Mouse (Mus musculus) midbrain, embryonic 13.5 days (tissue): ENCODE data around the gene Nsmce1. TPM values are rescaled to one million over a fixed set of nuclear protein-coding genes. Genes with fewer than 3 reads are reported as not detected.

Source experiments
- ATAC-seq: fragments of 200-750 bp; cut with Nextera tagmentation; 2 replicates; pipeline ENCODE4 v1.8.0; 2017; ENCODE audit warnings: mild to moderate bottlenecking, moderate TSS enrichment, moderate library complexity
- H3K27ac ChIP-seq: fragments of 300-500 bp; sonication (generic); 2 replicates; pipeline ENCODE4 v1.5.1; 2015; ENCODE audit warnings: inconsistent platforms, mild to moderate bottlenecking, moderate library complexity
- H3K27me3 ChIP-seq: fragments of 300-500 bp; sonication (generic); 2 replicates; pipeline ENCODE4 v1.6.1; 2015; ENCODE audit warnings: mild to moderate bottlenecking, inconsistent platforms
- H3K36me3 ChIP-seq: fragments of 300-500 bp; sonication (generic); 2 replicates; pipeline ENCODE4 v1.6.1; 2015; ENCODE audit warnings: mild to moderate bottlenecking, inconsistent platforms
- H3K4me1 ChIP-seq: fragments of 300-500 bp; sonication (generic); replicated peaks from 2 replicates; pipeline ENCODE4 v1.6.1; 2015; ENCODE audit warnings: inconsistent platforms
- H3K4me2 ChIP-seq: fragments of 300-500 bp; sonication (generic); replicated peaks from 2 replicates; pipeline ENCODE4 v1.6.1; 2015; ENCODE audit warnings: moderate library complexity, mild to moderate bottlenecking, inconsistent platforms
- H3K4me3 ChIP-seq: fragments of 300-500 bp; sonication (generic); replicated peaks from 2 replicates; pipeline ENCODE4 v1.5.1; 2015; ENCODE audit warnings: mild to moderate bottlenecking, inconsistent platforms
- H3K9ac ChIP-seq: fragments of 300-500 bp; sonication (generic); replicated peaks from 2 replicates; pipeline ENCODE4 v1.6.1; 2015; ENCODE audit warnings: mild to moderate bottlenecking, inconsistent platforms
- H3K9me3 ChIP-seq: fragments of 300-500 bp; sonication (generic); 2 replicates; pipeline ENCODE4 v1.6.1; 2016; ENCODE audit warnings: mild to moderate bottlenecking, inconsistent platforms
- WGBS: fragments of 180-500 bp; shearing (Covaris S2); methylation state at CpG from one replicate; pipeline ENCODE4 v1.1.7; 2015; 5-methylcytosine and 5-hydroxymethylcytosine counted together
- polyA plus RNA-seq: library from polyadenylated mRNA; unstranded; fragments of >200 nt; fragmentation: Nextera tagmentation; extraction: Ambion mirVana; gene quantifications from 2 replicates; pipeline ENCODE4 v1.2.1, GENCODE M21; 2015

Gene Nsmce1
- polyA plus RNA-seq, 1 experiment from 2014 or later, result 110 TPM

- no peak overlapping the region for H3K9ac ChIP-seq
- H3K9me3 ChIP-seq, result no peaks in the 10 kb centered on the region
- H3K27ac ChIP-seq, result no peak overlapping the region
- H3K36me3 ChIP-seq, result peaks cover 45% of the 10 kb centered on the region
- H3K4me2 ChIP-seq, result no peak overlapping the region
- ATAC-seq, result no peak
- H3K4me1 ChIP-seq, result peaks cover 14% of the 10 kb centered on the region
- no peak overlapping the region for H3K4me3 ChIP-seq
- WGBS, result 93% methylated on average over 16 of the region's 16 CpGs
- H3K27me3 ChIP-seq, result no peaks in the 10 kb centered on the region
These were observed 5.2 kb downstream of the Nsmce1 start for GRCm38 (mm10) chr7:125486121-125486630.

- Histone ChIP-seq H3K27me3 (no peaks in the 10 kb centered on the region), H3K4me3 (no peak overlapping the region), H3K9ac (no peak overlapping the region), H3K36me3 (peaks cover 53% of the 10 kb centered on the region), H3K4me1 (peaks cover 6% of the 10 kb centered on the region; the same call in 1 of the 2 replicates), H3K9me3 (no peaks in the 10 kb centered on the region), H3K27ac (no peak overlapping the region), H3K4me2 (no peak overlapping the region)
- whole genome bisulfite sequencing, result 90% methylated on average over 7 of the region's 7 CpGs
- no peak for ATAC-seq
These were observed 6.6 kb downstream of the Nsmce1 start for GRCm38 (mm10) chr7:125484791-125485190.

- WGBS, result 61% methylated on average over 2 of the region's 2 CpGs
- H3K4me3 ChIP-seq, result no peak overlapping the region
- no peak overlapping the region for H3K4me2 ChIP-seq
- no peak for ATAC-seq
- no peak overlapping the region for H3K9ac ChIP-seq
- H3K9me3 ChIP-seq, result no peaks in the 10 kb centered on the region
- peaks cover 60% of the 10 kb centered on the region for H3K36me3 ChIP-seq
- no peaks in the 10 kb centered on the region for H3K4me1 ChIP-seq
- no peaks in the 10 kb centered on the region for H3K27me3 ChIP-seq
- H3K27ac ChIP-seq, result no peak overlapping the region
These were observed 8.5 kb downstream of the Nsmce1 start for GRCm38 (mm10) chr7:125482886-125483285.

GRCm38 (mm10) chr7:125482339-125482738 is 9.1 kb downstream of the Nsmce1 start:
- Histone ChIP-seq H3K36me3 (peaks cover 65% of the 10 kb centered on the region), H3K27ac (no peak overlapping the region), H3K4me1 (no peaks in the 10 kb centered on the region), H3K4me3 (no peak overlapping the region), H3K9me3 (no peaks in the 10 kb centered on the region), H3K4me2 (no peak overlapping the region), H3K27me3 (no peaks in the 10 kb centered on the region), H3K9ac (no peak overlapping the region)
- 92% methylated on average over 3 of the region's 3 CpGs for whole genome bisulfite sequencing
- no peak for ATAC-seq

DNA sequence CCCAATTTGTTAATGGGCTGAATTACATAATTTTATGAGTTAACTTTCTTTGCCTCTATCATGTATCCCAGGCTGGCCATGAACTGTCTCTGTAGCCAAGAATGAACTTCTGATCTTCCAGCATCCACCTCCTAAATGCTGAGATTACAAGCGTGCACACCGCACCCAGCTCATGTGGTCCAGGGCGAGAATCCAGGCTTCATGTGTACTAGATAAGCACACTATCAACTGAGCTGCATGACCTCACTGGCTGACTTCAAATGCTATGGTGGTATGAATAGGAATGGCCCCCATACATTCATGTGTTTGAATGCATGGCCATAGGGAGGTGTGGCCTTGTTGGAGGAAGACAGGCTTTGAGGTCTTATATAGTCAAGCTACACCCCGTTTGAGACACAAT is 10.9 kb downstream of the Nsmce1 start:
- WGBS, result 96% methylated on average over 4 of the region's 4 CpGs
- Histone ChIP-seq H3K27me3 (no peaks in the 10 kb centered on the region), H3K9ac (no peak overlapping the region), H3K4me3 (no peak overlapping the region), H3K27ac (no peak overlapping the region), H3K9me3 (no peaks in the 10 kb centered on the region), H3K36me3 (peaks cover 60% of the 10 kb centered on the region), H3K4me2 (no peak overlapping the region), H3K4me1 (peaks cover 12% of the 10 kb centered on the region; the same call in 1 of the 2 replicates)
- no peak for ATAC-seq

- Histone ChIP-seq H3K9me3 (no peaks in the 10 kb centered on the region), H3K36me3 (peaks cover 41% of the 10 kb centered on the region), H3K27ac (no peak overlapping the region), H3K4me1 (peaks cover 14% of the 10 kb centered on the region), H3K4me2 (no peak overlapping the region), H3K27me3 (no peaks in the 10 kb centered on the region), H3K9ac (no peak overlapping the region), H3K4me3 (no peak overlapping the region)
- no peak for ATAC-seq
- 87% methylated on average over 7 of the region's 7 CpGs for WGBS
These were observed 12.9 kb downstream of the Nsmce1 start for GRCm38 (mm10) chr7:125478391-125478984.

DNA sequence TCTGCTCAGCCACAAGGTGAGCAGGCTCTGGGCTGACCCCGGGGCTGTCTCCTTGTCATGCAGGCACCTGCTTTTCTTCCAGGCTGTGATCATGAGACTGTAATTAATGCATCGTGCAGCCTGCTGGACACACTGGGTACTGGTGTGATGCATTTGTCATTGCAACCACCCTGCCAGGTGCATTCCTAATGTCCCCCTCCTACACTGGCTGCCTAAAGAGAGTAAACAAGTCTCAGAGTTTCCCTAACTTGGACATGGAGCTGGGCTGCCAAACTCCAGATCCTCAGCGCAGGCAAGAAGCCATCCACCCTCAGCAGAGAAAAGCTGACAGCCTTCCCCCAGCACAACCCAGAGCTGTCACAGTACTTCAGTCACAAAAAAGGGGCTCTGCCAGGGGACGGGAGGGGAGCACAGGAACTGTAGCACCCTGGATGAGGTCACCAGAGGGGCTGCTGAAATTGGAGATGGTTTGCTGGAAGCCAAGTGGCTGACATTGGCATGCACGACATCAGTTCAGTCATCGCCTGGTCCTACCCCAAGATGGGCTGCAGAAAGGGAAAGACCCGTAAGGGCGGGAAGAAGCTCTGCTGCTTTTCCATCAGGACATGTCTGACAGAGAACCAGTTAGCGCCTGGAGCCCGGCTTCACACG is 15.7 kb downstream of the Nsmce1 start:
- 0 out of 2 replicates have a peak overlapping the region, but pooled peaks have one; percentile 26 for H3K9ac ChIP-seq

GRCm38 (mm10) chr7:125474535-125474934 is 16.9 kb downstream of the Nsmce1 start:
- no peaks in the 10 kb centered on the region for H3K27me3 ChIP-seq
- no peak overlapping the region for H3K4me2 ChIP-seq
- WGBS, result 88% methylated on average over 4 of the region's 4 CpGs
- peaks cover 34% of the 10 kb centered on the region for H3K36me3 ChIP-seq
- no peak for ATAC-seq
- no peak overlapping the region for H3K9ac ChIP-seq
- H3K27ac ChIP-seq, result no peak overlapping the region
- H3K4me3 ChIP-seq, result no peak overlapping the region
- no peaks in the 10 kb centered on the region for H3K9me3 ChIP-seq
- peaks cover 24% of the 10 kb centered on the region for H3K4me1 ChIP-seq

More for the DNA sequence above, 15.7 kb downstream of the Nsmce1 start:
- H3K4me3 ChIP-seq, result no peak overlapping the region
- 58% methylated on average over 11 of the region's 11 CpGs for WGBS
- peaks cover 27% of the 10 kb centered on the region for H3K36me3 ChIP-seq
- H3K27ac ChIP-seq, result peak overlapping the region; percentile 36; the same call in 1 of the 2 replicates
- no peaks in the 10 kb centered on the region for H3K27me3 ChIP-seq
- ATAC-seq, result no peak
- H3K9me3 ChIP-seq, result no peaks in the 10 kb centered on the region
- peaks cover 24% of the 10 kb centered on the region for H3K4me1 ChIP-seq
- H3K4me2 ChIP-seq, result no peak overlapping the region

DNA sequence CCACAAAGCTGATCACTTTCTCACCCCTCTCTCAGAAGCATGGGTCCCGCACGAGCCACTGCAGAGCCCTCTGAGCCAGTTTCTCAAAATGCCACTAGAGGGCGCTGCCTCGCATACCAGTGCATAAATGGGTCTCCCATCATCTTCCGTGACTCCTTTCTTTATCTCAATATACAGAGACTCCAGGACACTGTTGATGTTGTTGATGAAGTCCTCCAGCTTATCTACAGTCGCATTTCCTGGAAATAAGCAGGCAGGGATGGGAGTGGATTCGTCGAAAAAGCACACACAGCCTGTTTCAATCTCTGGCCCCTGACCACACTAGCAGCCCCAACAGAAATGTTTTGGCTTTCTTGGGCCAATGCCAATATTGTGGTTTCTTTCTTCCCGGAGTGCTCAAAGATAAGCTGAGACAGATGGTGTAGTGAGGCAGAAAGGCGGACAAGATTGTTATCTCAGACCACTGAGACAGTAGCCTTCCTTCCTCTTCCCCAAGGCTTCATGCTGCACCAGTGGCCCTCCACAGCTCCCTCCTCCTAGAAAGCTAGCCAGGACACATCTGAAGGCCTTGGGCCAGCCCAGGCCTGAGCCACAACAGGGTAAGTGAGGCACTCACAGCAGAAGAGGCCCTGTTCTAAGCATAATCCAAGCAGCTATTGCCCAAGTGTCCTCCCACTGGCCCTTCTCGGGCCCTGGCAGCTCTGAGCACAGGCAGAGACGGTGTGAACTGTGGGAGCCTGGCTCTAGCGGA is 19.2 kb downstream of the Nsmce1 start:
- Histone ChIP-seq H3K4me3 (no peak overlapping the region), H3K4me1 (peaks cover 24% of the 10 kb centered on the region), H3K27ac (peak overlapping the region; percentile 61), H3K36me3 (peaks cover 44% of the 10 kb centered on the region), H3K9ac (no peak overlapping the region), H3K27me3 (no peaks in the 10 kb centered on the region), H3K9me3 (no peaks in the 10 kb centered on the region), H3K4me2 (no peak overlapping the region)
- peak; percentile 66 for ATAC-seq
- WGBS, result 34% methylated on average over 13 of the region's 13 CpGs

DNA sequence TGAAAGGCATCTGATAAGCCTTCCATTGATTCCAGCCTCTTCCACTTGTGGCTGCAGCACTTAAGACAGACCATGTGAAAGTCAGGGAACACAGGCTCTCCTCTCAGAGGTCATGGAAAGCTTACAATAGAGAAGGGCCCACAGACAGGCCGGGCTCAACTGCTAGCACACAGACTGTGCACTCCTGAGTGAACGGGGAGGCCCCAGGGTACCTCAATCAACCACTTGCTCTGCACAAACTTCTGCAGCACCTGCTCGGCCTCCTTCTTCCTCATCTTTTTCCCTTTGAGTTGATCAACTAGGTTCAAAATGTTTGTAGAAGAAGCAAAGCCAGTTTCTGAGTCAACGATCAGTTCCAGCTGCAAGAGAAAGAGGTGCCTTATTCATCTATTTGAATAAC is 20.5 kb downstream of the Nsmce1 start:
- H3K4me2 ChIP-seq, result no peak overlapping the region
- peaks cover 16% of the 10 kb centered on the region for H3K4me1 ChIP-seq
- no peak overlapping the region for H3K27ac ChIP-seq
- H3K4me3 ChIP-seq, result no peak overlapping the region
- no peak for ATAC-seq
- no peaks in the 10 kb centered on the region for H3K9me3 ChIP-seq
- no peak overlapping the region for H3K9ac ChIP-seq
- no peaks in the 10 kb centered on the region for H3K27me3 ChIP-seq
- 90% methylated on average over 4 of the region's 4 CpGs for WGBS
- peaks cover 55% of the 10 kb centered on the region for H3K36me3 ChIP-seq

DNA sequence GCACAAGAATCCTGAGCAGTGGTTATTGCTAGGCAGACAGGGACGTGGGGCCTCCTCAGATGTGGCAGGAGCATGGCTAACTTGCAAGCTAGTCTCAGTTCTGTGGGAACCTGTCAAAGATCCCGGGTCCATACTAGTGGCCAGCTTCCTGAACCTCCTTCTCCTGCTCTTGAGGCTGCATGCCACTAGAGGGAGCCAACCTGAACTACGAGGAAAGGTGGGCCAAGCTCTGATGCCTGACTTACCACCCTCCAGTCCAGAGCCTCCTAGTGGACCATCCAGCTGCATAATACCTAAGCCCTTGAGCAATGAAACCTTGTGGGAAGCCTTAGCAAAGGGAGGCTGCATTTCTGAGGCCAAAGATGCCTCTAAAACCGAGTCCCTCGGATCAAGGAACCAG is 21.5 kb downstream of the Nsmce1 start:
- Histone ChIP-seq H3K36me3 (peaks cover 64% of the 10 kb centered on the region), H3K4me1 (peaks cover 10% of the 10 kb centered on the region), H3K9ac (no peak overlapping the region), H3K27ac (no peak overlapping the region), H3K27me3 (no peaks in the 10 kb centered on the region), H3K4me3 (no peak overlapping the region), H3K4me2 (no peak overlapping the region), H3K9me3 (no peaks in the 10 kb centered on the region)
- peak; percentile 25; the same call in 1 of the 2 replicates for ATAC-seq
- WGBS, result 26% methylated on average over 5 of the region's 5 CpGs

- no peak for ATAC-seq
- no peaks in the 10 kb centered on the region for H3K4me1 ChIP-seq
- 63% methylated on average over 2 of the region's 2 CpGs for WGBS
These were observed 29.2 kb downstream of the Nsmce1 start for GRCm38 (mm10) chr7:125462200-125462599.

More at GRCm38 (mm10) chr7:125462200-125462599, 29.2 kb downstream of the Nsmce1 start:
- H3K9me3 ChIP-seq, result no peaks in the 10 kb centered on the region
- no peaks in the 10 kb centered on the region for H3K27me3 ChIP-seq
- H3K4me3 ChIP-seq, result no peak overlapping the region
- H3K27ac ChIP-seq, result no peak overlapping the region
- H3K4me2 ChIP-seq, result no peak overlapping the region
- no peak overlapping the region for H3K9ac ChIP-seq
- H3K36me3 ChIP-seq, result peaks cover 22% of the 10 kb centered on the region
